Mouse (Mus musculus) spleen, adult 2 months (tissue): ENCODE data around the gene Glis3. TPM values are rescaled to one million over a fixed set of nuclear protein-coding genes. Genes with fewer than 3 reads are reported as not detected.

ENCODE experiments used
- DNase-seq, 2 experiments: peaks; one replicate each; pipeline versions ENCODE4 v3.0.0 to v3.0.0-alpha.2; 2012 to 2021; ENCODE audit warnings: low spot score in 2 of 2, low read depth in 1 of 2
- H3K27ac ChIP-seq: fragments of 200-500 bp; 2 replicates; pipeline ENCODE4 v1.5.1; 2012; ENCODE audit warnings: low read length, inconsistent platforms; ENCODE audit not compliant: insufficient read depth
- H3K27me3 ChIP-seq: fragments of 200-500 bp; 2 replicates; pipeline ENCODE4 v1.6.1; 2012; ENCODE audit warnings: mild to moderate bottlenecking, moderate library complexity, low read length, inconsistent platforms; ENCODE audit not compliant: control insufficient read depth, insufficient read depth
- H3K36me3 ChIP-seq: fragments of 200-500 bp; 2 replicates; pipeline ENCODE4 v1.6.1; 2012; ENCODE audit warnings: mild to moderate bottlenecking, low read length, inconsistent platforms; ENCODE audit not compliant: control insufficient read depth, insufficient read depth
- H3K4me1 ChIP-seq: fragments of 200-500 bp; 2 replicates; pipeline ENCODE4 v1.6.1; 2011; ENCODE audit warnings: inconsistent platforms; ENCODE audit not compliant: control insufficient read depth, insufficient read depth, insufficient read length
- H3K4me3 ChIP-seq: fragments of 200-500 bp; 2 replicates; pipeline ENCODE4 v1.5.1; 2011; ENCODE audit warnings: mild to moderate bottlenecking, inconsistent platforms; ENCODE audit not compliant: insufficient read depth, insufficient read length; ENCODE audit errors: extremely low read depth
- CTCF ChIP-seq: fragments of 200-500 bp; IDR thresholded peaks from 2 replicates; pipeline ENCODE4 v1.5.1; 2011; ENCODE audit warnings: mild to moderate bottlenecking, inconsistent platforms; ENCODE audit not compliant: insufficient read depth, insufficient read length, insufficient replicate concordance; ENCODE audit errors: extremely low read depth
- POLR2A ChIP-seq: fragments of 200-500 bp; IDR thresholded peaks from 2 replicates; pipeline ENCODE4 v1.6.1; 2011; ENCODE audit warnings: low read depth, low read length, inconsistent platforms
- WGBS: fragments of 180-500 bp; shearing (Covaris S2); methylation state at CpG from one replicate; pipeline ENCODE4 v1.1.7; 2018; 5-methylcytosine and 5-hydroxymethylcytosine counted together
- polyA plus RNA-seq: library from polyadenylated mRNA; depleted of rRNA; stranded (reverse); fragments of >200 nt; gene quantifications from 2 replicates; pipeline ENCODE4 v1.2.3, GENCODE M21; 2012

Gene Glis3
- polyA plus RNA-seq, 1 experiment: 1.7 TPM

DNA sequence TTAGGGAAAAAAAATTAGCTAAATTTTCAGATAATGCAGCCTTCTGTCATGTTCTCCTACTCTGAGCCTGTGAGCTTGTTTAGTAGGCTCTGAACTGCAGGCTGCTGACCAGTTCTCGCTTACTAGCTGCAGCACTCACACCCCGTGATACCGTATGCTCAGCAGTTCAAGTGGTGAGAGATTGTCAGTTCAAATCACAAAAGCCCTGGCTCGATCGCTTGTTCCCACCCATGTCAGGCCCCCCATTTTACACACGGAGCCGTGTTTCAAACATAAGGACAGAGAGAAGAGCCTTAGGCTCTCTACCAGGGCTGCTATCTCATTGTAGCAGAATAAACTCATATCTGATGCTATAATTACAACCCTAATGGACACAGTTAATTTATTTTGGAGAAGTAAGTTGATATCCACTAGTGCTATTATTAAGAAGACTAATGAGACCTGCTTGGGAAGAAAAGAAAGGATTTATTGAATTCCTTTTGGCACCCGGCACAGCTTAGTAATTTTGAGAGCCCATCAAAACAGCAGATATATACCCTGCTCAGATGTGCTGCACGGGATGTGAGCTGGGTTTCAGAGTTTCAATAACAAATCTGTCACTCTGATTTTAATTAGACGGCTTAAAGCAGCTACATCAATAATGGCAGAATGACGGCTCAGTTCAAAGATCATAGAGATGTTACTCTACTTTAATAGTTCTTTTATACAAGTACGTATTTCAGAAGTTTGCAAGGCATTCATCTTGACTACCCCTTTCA, 284.9 kb downstream of the Glis3 start:
- no peaks in the 10 kb centered on the region for H3K4me1 ChIP-seq
- H3K4me3 ChIP-seq: no peak overlapping the region
- H3K27ac ChIP-seq: no peak overlapping the region
- 92% methylated on average over 12 of the region's 12 CpGs for WGBS
- H3K27me3 ChIP-seq: no peaks in the 10 kb centered on the region
- DNase-seq: no peak
- TF ChIP-seq CTCF: no peak
- no peak for TF ChIP-seq POLR2A
- H3K36me3 ChIP-seq: no peaks in the 10 kb centered on the region

DNA sequence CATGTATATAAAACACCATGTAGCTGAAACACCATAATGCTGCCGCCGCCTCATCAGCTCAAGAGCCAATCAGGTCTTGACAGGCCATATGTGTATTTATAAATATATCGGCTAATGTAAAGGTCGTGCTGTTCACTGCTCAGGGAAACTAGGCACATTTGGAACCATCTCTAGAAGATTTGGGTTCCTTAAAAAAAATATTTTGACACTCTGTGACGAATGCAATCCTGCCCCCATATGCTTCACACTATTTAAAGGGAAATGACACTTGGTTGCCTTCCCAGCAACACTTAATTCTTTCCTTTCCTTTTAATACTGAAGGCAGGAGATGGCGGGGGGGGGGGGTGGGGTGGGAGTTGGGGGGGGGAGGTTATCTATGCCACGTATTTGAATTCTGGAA, 286.1 kb downstream of the Glis3 start:
- TF ChIP-seq CTCF (no peak), POLR2A (no peak)
- WGBS: 84% methylated on average over 7 of the region's 7 CpGs
- H3K36me3 ChIP-seq: no peaks in the 10 kb centered on the region
- no peaks in the 10 kb centered on the region for H3K4me1 ChIP-seq
- H3K27ac ChIP-seq: no peak overlapping the region
- H3K4me3 ChIP-seq: no peak overlapping the region
- no peak for DNase-seq
- no peaks in the 10 kb centered on the region for H3K27me3 ChIP-seq

GRCm38 (mm10) chr19:28392838-28393237, 287.0 kb downstream of the Glis3 start:
- Histone ChIP-seq H3K4me1 (no peaks in the 10 kb centered on the region), H3K4me3 (no peak overlapping the region), H3K27me3 (no peaks in the 10 kb centered on the region), H3K27ac (no peak overlapping the region), H3K36me3 (no peaks in the 10 kb centered on the region)
- no peak for DNase-seq
- no peak for TF ChIP-seq CTCF
- no peak for TF ChIP-seq POLR2A
- WGBS: 88% methylated on average over 3 of the region's 3 CpGs

- H3K4me1 ChIP-seq: no peaks in the 10 kb centered on the region
- WGBS: 70% methylated on average over 4 of the region's 4 CpGs
- TF ChIP-seq POLR2A (no peak), CTCF (no peak)
- no peak overlapping the region for H3K4me3 ChIP-seq
- no peak overlapping the region for H3K27ac ChIP-seq
- no peak for DNase-seq
- H3K27me3 ChIP-seq: no peaks in the 10 kb centered on the region
- no peaks in the 10 kb centered on the region for H3K36me3 ChIP-seq
Measured at GRCm38 (mm10) chr19:28390920-28391319, 289.0 kb downstream of the Glis3 start.

DNA sequence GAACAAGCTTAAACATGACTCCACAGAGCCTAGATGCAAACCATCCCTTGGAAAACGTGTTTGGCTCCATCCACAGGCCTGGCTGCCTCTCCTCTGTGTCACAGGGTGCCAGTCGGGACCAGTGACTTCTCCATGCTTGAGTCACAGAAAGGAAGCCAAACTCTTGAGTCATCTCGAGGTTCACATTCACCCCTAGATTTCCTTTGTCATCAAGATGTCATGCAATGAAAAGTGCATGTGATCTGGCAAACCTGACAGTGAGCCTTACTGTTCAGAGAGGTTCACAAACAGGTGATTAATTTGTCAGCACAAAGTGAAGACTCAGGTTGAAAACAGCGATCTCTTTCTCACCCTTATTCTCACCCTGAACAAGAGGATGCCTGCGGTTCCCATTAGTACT, 290.7 kb downstream of the Glis3 start:
- Histone ChIP-seq H3K27me3 (no peaks in the 10 kb centered on the region), H3K4me3 (no peak overlapping the region), H3K4me1 (no peaks in the 10 kb centered on the region), H3K36me3 (no peaks in the 10 kb centered on the region), H3K27ac (no peak overlapping the region)
- TF ChIP-seq POLR2A (no peak), CTCF (no peak)
- no peak for DNase-seq
- WGBS: 61% methylated on average over 5 of the region's 5 CpGs

- Histone ChIP-seq H3K4me1 (no peaks in the 10 kb centered on the region), H3K4me3 (no peak overlapping the region), H3K27ac (no peak overlapping the region), H3K36me3 (no peaks in the 10 kb centered on the region), H3K27me3 (no peaks in the 10 kb centered on the region)
- WGBS: 89% methylated on average over 5 of the region's 5 CpGs
- TF ChIP-seq CTCF: no peak
- no peak for TF ChIP-seq POLR2A
- no peak for DNase-seq
Measured at GRCm38 (mm10) chr19:28383425-28383824, 296.5 kb downstream of the Glis3 start.

GRCm38 (mm10) chr19:28382168-28382911, 297.5 kb downstream of the Glis3 start:
- no peak for TF ChIP-seq POLR2A
- no peak for TF ChIP-seq CTCF
- WGBS: 80% methylated on average over 8 of the region's 10 CpGs
- DNase-seq: no peak

More at GRCm38 (mm10) chr19:28382168-28382911, 297.5 kb downstream of the Glis3 start:
- H3K36me3 ChIP-seq: no peaks in the 10 kb centered on the region
- H3K27me3 ChIP-seq: no peaks in the 10 kb centered on the region
- H3K27ac ChIP-seq: no peak overlapping the region
- no peak overlapping the region for H3K4me3 ChIP-seq
- H3K4me1 ChIP-seq: no peaks in the 10 kb centered on the region
